Mouse (Mus musculus) kidney, adult 2 months (tissue): ENCODE results near the gene Mr1. TPM values are rescaled to one million over a fixed set of nuclear protein-coding genes. Genes with fewer than 3 reads are reported as not detected.

Experiments
- DNase-seq: peaks from one replicate; pipeline ENCODE4 v3.0.0; 2021
- H3K27ac ChIP-seq: fragments of 200-500 bp; 2 replicates; pipeline ENCODE4 v1.5.1; 2012; ENCODE audit warnings: low read depth, low read length, control low read depth, inconsistent platforms; ENCODE audit not compliant: insufficient read depth
- H3K27me3 ChIP-seq: fragments of 200-500 bp; replicated peaks from 2 replicates; pipeline ENCODE4 v1.6.1; 2012; ENCODE audit warnings: mild to moderate bottlenecking, moderate library complexity, low read length, inconsistent platforms; ENCODE audit not compliant: control insufficient read depth, insufficient read depth
- H3K36me3 ChIP-seq: fragments of 200-500 bp; 2 replicates; pipeline ENCODE4 v1.6.1; 2012; ENCODE audit warnings: mild to moderate bottlenecking, moderate library complexity, low read length, inconsistent platforms; ENCODE audit not compliant: control insufficient read depth, insufficient read depth
- H3K4me1 ChIP-seq: fragments of 200-500 bp; 2 replicates; pipeline ENCODE4 v1.6.1; 2011; ENCODE audit warnings: low read length; ENCODE audit not compliant: control insufficient read depth, insufficient read depth
- H3K4me3 ChIP-seq: fragments of 200-500 bp; 2 replicates; pipeline ENCODE4 v1.5.1; 2011; ENCODE audit warnings: mild to moderate bottlenecking, low read depth, low read length, control low read depth; ENCODE audit not compliant: insufficient read depth
- CTCF ChIP-seq: fragments of 200-500 bp; conservative IDR thresholded peaks from 2 replicates; pipeline ENCODE4 v1.5.1; 2011; ENCODE audit warnings: low read depth, mild to moderate bottlenecking, control low read depth, low read length, moderate library complexity, mixed read lengths; ENCODE audit not compliant: insufficient read depth, insufficient read length
- POLR2A ChIP-seq: fragments of 200-500 bp; IDR thresholded peaks from one replicate; pipeline ENCODE4 v1.6.1; 2011; ENCODE audit warnings: low read depth, low read length, control low read depth
- WGBS: fragments of 180-500 bp; shearing (Covaris S2); methylation state at CpG from one replicate; pipeline ENCODE4 v1.1.7; 2018; 5-methylcytosine and 5-hydroxymethylcytosine counted together
- polyA plus RNA-seq: library from polyadenylated mRNA; depleted of rRNA; stranded (reverse); fragments of >200 nt; gene quantifications from 2 replicates; pipeline ENCODE4 v1.2.3, GENCODE M21; 2012

The Mr1 gene
- polyA plus RNA-seq, 1 experiment, result 4.5 TPM

- no peak for DNase-seq
- Histone ChIP-seq H3K4me3 (no peak overlapping the region), H3K27ac (no peak overlapping the region), H3K36me3 (no peaks in the 10 kb centered on the region), H3K27me3 (no peaks in the 10 kb centered on the region), H3K4me1 (no peaks in the 10 kb centered on the region)
- 52% methylated on average over 4 of the region's 4 CpGs for WGBS
- TF ChIP-seq POLR2A, result no peak
- no peak for TF ChIP-seq CTCF
These were observed 34.5 kb downstream of the Mr1 start for GRCm38 (mm10) chr1:155112118-155112517.

GRCm38 (mm10) chr1:155111491-155111890 is 35.1 kb downstream of the Mr1 start:
- no peak for DNase-seq
- Histone ChIP-seq H3K4me1 (no peaks in the 10 kb centered on the region), H3K36me3 (no peaks in the 10 kb centered on the region), H3K27me3 (no peaks in the 10 kb centered on the region), H3K27ac (no peak overlapping the region), H3K4me3 (no peak overlapping the region)
- WGBS, result 67% methylated on average over 6 of the region's 6 CpGs
- TF ChIP-seq CTCF (no peak), POLR2A (no peak)

DNA sequence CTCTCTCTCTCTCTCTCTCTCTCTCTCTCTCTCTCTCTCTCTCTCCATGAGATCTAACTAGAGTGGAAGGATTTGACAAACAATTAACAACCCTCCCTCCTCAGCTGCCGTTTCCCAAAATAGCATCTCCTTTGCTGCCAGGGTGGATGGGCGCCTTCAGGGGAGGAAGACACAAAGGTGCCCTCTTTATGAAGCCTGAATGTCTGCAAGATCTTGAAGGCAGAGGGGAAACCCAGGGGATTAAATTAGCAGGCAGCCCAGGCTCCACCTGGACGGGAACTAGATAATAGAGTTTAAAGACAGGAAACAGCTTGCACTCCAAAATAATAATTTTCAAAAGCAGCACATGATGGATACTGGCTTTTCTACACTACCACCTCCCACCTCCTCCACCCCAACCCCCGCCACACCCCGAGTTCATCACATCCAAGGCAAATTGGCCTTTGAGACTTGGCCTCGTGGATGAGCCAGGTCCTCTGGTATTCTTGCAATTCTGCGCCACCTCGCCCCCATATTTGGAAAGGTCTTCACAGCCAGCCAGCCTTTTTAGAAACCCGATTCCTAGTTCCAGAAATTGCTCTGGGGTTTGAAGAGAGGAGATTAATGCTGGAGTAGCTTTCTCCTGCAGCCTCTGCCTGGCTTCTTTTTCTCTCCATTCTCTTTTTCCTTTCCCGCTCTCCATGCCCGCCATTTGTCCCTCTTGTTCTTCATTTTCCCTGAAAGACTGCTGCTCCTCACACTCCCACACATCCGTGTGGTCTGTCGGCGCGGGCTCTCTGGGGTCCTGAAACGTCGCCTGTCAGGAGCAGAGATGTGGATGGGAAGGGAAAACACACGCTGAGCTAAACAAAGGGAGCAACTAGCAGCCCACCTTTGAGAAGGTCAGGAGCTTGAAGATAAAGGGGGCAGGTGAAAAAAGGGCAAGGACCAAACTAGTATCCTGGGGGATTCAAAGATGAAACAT is 36.9 kb downstream of the Mr1 start:
- Histone ChIP-seq H3K4me3 (no peak overlapping the region), H3K27me3 (no peaks in the 10 kb centered on the region), H3K27ac (no peak overlapping the region), H3K36me3 (no peaks in the 10 kb centered on the region), H3K4me1 (no peaks in the 10 kb centered on the region)
- no peak for DNase-seq
- TF ChIP-seq POLR2A, result no peak
- no peak for TF ChIP-seq CTCF
- 43% methylated on average over 18 of the region's 18 CpGs for WGBS

- no peaks in the 10 kb centered on the region for H3K36me3 ChIP-seq
- no peak overlapping the region for H3K4me3 ChIP-seq
- H3K27me3 ChIP-seq, result no peaks in the 10 kb centered on the region
- WGBS, result 58% methylated on average over 4 of the region's 4 CpGs
- H3K4me1 ChIP-seq, result no peaks in the 10 kb centered on the region
- no peak for TF ChIP-seq POLR2A
- no peak for TF ChIP-seq CTCF
- DNase-seq, result no peak
- no peak overlapping the region for H3K27ac ChIP-seq
These were observed 38.2 kb downstream of the Mr1 start for GRCm38 (mm10) chr1:155108412-155108811.

DNA sequence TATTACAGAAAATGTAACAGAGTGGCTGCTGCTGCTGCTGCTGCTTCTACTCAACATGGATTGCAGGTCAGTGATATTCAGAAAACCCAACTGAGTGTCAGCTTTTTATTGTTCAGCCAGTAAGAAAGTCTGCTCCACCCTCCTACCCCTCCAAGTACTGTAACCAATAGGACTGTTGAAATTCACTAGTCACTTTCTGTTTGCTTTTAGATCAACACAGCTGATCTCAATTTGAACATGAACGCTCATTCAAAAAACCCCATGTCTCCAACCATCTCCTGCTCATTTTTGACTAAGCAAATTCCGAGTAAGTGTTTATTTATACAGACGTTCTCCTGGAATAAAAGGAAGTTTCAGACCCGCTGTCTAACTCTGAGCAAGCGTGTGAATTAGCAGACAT is 38.8 kb downstream of the Mr1 start:
- Histone ChIP-seq H3K27ac (no peak overlapping the region), H3K36me3 (no peaks in the 10 kb centered on the region), H3K4me1 (no peaks in the 10 kb centered on the region), H3K4me3 (no peak overlapping the region), H3K27me3 (no peaks in the 10 kb centered on the region)
- no peak for DNase-seq
- 61% methylated on average over 5 of the region's 5 CpGs for WGBS
- no peak for TF ChIP-seq CTCF
- TF ChIP-seq POLR2A, result no peak

DNA sequence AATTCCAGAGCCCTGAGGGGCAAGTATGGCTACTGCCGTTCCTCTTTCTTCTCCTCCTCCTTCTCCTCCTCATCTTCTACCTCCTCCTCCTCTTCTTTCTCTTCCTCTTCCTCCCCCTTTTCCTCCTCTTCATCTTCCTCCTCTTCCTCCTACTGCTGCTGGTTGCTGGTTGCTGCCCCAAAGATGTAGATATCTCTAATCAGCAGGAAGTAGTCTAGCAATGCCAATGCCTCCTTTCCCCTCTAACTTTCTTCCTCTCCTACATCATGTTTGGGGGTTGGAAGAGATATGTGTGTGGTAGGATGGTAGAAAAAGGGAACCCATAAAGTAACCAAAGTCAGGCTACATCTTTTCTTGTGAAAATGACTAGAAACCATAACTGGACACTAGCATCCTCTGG is 40.3 kb downstream of the Mr1 start:
- Histone ChIP-seq H3K4me1 (no peaks in the 10 kb centered on the region), H3K27me3 (no peaks in the 10 kb centered on the region), H3K27ac (no peak overlapping the region), H3K36me3 (no peaks in the 10 kb centered on the region), H3K4me3 (no peak overlapping the region)
- DNase-seq, result no peak
- WGBS, result 81% methylated on average over 1 of the region's 1 CpGs
- TF ChIP-seq CTCF (no peak), POLR2A (no peak)

GRCm38 (mm10) chr1:155103991-155104390 is 42.6 kb downstream of the Mr1 start:
- Histone ChIP-seq H3K4me1 (no peaks in the 10 kb centered on the region; the same call in 1 of the 2 replicates), H3K27me3 (no peaks in the 10 kb centered on the region), H3K27ac (no peak overlapping the region), H3K36me3 (no peaks in the 10 kb centered on the region), H3K4me3 (no peak overlapping the region)
- TF ChIP-seq CTCF (no peak), POLR2A (no peak)
- 83% methylated on average over 5 of the region's 5 CpGs for WGBS
- no peak for DNase-seq
